Mouse (Mus musculus): ENCODE data around the gene Vwc2l. TPM values are rescaled to one million over a fixed set of nuclear protein-coding genes. Genes with fewer than 3 reads are reported as not detected.

Vwc2l gene
- not detected for polyA plus RNA-seq (2017; shearing (Covaris generic))

GRCm38 (mm10) chr1:70725655-70726066 lies at the start of gene Vwc2l:
Gene Vwc2l (plus strand): TSS chr1:70725715.
- no peak for ATAC-seq

- no peak for ATAC-seq
Observed at GRCm38 (mm10) chr1:70692529-70692928, 33.0 kb upstream of the Vwc2l start.

- ATAC-seq, result no peak
Observed at GRCm38 (mm10) chr1:70700270-70700669, 25.2 kb upstream of the Vwc2l start.

- no peak for ATAC-seq
Observed at GRCm38 (mm10) chr1:70703934-70704333, 21.6 kb upstream of the Vwc2l start.

GRCm38 (mm10) chr1:70705821-70706220 lies 19.7 kb upstream of the Vwc2l start:
- no peak for ATAC-seq

GRCm38 (mm10) chr1:70725045-70725444 lies 470 bp upstream of the Vwc2l start:
- ATAC-seq, result no peak

- no peak for ATAC-seq
Observed at GRCm38 (mm10) chr1:70787146-70787545, 61.6 kb downstream of the Vwc2l start.

- no peak for ATAC-seq
Observed at GRCm38 (mm10) chr1:70791636-70792035, 66.1 kb downstream of the Vwc2l start.

- ATAC-seq, result no peak
Observed at GRCm38 (mm10) chr1:70795094-70795493, 69.6 kb downstream of the Vwc2l start.

- ATAC-seq, result no peak
Observed at GRCm38 (mm10) chr1:70803401-70803800, 77.9 kb downstream of the Vwc2l start.

GRCm38 (mm10) chr1:70823111-70823510 lies 97.6 kb downstream of the Vwc2l start:
- no peak for ATAC-seq

GRCm38 (mm10) chr1:70833262-70833661 lies 107.7 kb downstream of the Vwc2l start:
- ATAC-seq, result no peak

GRCm38 (mm10) chr1:70842222-70842621 lies 116.7 kb downstream of the Vwc2l start:
- no peak for ATAC-seq

GRCm38 (mm10) chr1:70845276-70845675 lies 119.8 kb downstream of the Vwc2l start:
- no peak for ATAC-seq

GRCm38 (mm10) chr1:70851633-70852390 lies 126.3 kb downstream of the Vwc2l start:
- ATAC-seq, result no peak

GRCm38 (mm10) chr1:70853446-70853845 lies 127.9 kb downstream of the Vwc2l start:
- no peak for ATAC-seq

- no peak for ATAC-seq
Observed at GRCm38 (mm10) chr1:70855912-70856311, 130.4 kb downstream of the Vwc2l start.

GRCm38 (mm10) chr1:70861672-70862071 lies 136.2 kb downstream of the Vwc2l start:
- ATAC-seq, result no peak

- no peak for ATAC-seq
Observed at GRCm38 (mm10) chr1:70866137-70866536, 140.6 kb downstream of the Vwc2l start.

- ATAC-seq, result no peak
Observed at GRCm38 (mm10) chr1:70880496-70880895, 155.0 kb downstream of the Vwc2l start.

GRCm38 (mm10) chr1:70881269-70881668 lies 155.8 kb downstream of the Vwc2l start:
- no peak for ATAC-seq

GRCm38 (mm10) chr1:70884156-70884555 lies 158.6 kb downstream of the Vwc2l start:
- no peak for ATAC-seq

- ATAC-seq, result no peak
Observed at GRCm38 (mm10) chr1:70902311-70902710, 176.8 kb downstream of the Vwc2l start.

- no peak for ATAC-seq
Observed at GRCm38 (mm10) chr1:70907366-70907765, 181.9 kb downstream of the Vwc2l start.

- no peak for ATAC-seq
Observed at GRCm38 (mm10) chr1:70911235-70911634, 185.7 kb downstream of the Vwc2l start.

Measured in activated CD4-positive, CD25-positive, alpha-beta regulatory T cell, adult 4 months (primary cell).